Mouse (Mus musculus) natural killer cell, adult 2 months (primary cell): ENCODE measurements around the gene Xrcc5.

Experiments
- DNase-seq, 2 experiments: peaks; one replicate each; pipeline ENCODE4 v3.0.0; 2022; ENCODE audit warnings: low spot score in 2 of 2

Gene Xrcc5

DNA sequence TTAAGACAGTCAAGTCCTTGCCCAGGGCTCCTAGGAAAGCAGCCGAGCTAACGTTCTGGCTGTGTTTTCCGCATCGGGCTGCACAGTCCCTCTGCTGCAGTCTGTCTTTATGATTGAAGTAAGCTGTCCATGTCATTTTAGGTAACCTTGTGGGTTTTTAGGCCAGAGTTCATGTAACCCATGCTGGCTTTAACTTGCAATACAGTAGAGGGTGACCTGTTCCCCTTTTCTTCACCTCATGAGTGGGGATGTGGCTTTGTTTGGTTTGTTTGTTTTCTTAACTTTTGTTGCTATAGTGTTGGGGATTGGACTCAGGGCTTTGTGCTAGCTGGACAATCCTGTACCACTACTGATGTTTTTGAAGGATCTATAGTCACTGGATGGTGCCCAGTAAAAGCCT, 83.2 kb downstream of the Xrcc5 start:
- no peak for DNase-seq

DNA sequence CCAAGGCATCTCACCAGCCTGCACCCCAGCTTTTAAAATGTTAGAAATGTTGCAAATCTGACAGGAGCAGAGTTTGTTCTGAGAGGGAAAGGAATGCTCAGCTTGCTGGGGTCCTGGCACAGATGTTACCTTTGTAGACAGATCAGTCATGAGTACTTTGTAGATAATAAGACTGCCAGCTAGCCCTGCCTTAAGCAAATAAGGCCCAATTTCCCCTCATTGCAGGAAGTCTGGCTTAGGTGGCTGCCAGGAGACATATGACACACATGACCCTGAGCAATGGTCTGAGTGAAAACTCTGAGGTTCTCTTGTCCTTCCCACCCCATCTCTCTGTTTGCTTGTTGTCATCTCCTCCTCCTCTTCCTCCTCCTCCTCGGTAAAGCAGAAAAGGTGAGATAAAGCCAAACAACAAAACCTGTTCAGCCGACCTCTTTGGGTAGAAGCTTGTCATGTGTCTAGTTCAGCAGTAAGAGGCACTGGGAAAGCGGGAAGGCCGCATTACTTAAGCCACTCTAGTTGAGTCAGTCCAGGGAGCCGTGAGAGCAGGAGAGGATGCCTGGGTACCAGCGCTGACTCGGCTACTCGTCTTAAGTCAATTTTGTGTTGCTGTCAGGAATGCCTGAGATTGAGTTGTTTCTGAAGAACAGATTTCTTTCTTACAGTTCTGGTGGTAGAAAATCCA, 92.6 kb downstream of the Xrcc5 start:
- DNase-seq: no peak

DNA sequence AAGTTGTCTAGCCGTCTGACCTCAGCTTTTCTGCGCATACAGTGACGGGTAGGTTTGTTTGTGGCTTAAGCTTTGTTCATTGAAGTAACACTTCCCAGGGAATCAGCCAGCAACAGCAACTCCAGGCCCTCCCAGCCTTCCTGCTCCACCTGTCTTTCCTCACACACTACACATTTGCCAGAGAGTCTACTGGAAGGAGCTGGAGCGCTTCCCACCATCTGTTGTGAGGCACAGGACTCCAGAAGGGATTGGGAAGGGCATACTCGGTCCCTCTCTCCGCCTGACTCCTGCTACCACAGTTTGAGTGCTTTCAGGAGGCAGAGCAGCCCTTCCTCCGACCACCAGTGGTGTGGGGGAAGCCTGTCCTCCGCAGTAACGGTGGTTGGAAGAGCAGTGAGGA, 93.4 kb downstream of the Xrcc5 start:
- DNase-seq: no peak

DNA sequence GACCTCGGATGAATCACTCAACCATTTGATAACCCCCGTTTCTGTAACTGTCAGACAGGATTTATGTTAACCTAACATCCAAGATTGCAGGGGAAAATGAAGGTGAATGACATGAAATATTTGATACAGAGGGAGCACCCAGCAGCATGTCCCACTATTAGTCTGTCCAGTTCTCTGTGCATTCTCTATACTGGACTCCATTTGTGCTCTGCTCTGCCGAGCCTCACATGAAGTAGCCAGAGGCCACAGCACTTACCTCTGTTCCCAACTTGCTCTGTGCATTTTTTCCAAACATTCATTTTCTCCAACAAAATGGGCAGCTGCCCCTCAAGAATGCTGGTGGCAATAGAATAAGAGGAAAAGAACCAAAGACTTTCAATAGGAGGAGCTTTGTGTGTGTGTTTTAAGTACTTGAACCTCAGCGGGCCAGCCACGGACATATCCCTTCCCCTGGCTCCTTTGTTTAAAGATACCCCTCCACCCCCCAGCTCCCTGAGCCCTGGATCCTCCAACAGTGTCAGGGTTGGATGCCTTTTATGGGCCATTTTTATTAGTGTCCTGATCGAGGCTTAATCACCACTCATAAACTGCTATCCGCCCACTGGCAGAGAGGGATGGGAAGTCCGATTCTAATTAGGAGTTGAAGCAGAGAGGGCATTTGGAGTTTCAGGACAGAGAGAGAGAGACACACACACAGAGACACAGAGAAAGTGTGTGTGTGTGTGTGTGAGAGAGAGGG, 94.3 kb downstream of the Xrcc5 start:
- DNase-seq: no peak

DNA sequence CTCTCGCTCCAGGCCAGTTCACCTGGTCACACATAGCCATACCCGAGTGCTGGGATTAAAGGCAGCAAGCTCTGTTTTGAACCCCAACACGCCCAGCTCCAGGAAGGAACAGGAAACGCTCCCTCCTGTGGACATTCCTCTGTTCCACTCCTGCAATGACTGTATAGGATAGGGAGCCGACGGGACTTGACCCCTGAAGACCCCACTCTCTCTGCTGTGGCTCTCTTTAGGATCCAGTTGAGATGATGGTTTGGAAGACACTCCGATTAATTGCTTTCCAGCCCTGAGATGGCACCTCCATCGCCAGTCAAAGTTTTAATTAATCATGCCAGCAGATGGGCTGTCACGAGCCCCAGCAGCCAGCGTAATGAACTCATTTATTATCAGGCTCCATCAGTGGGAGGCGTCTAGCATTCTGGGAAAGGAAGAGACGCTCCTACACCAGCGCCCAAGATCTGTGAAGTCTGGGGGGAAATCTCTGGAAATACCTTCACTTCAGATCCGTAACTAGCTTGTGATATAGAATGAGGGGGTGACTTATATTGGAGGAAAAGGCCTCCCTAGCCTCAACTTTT, 99.4 kb downstream of the Xrcc5 start:
- DNase-seq: no peak

DNA sequence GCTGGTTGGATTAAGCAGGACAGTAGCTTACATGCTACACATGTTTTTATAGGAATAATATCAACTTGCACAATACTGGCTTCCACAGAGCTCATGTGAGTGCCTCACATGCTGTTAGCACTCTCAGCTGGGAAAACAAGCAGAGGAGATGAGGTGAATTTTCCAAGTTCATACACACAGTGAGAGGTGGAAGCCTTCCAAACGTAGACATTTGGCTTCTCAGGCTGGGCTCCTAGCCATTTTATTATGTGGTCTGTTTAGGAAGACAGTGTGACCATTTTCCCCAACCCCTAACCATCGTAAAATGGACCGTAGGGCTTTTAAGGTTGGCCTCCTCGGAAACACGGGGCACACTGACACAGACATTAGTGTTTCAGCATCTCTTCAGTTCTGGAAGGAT, 102.7 kb downstream of the Xrcc5 start:
- DNase-seq: no peak

DNA sequence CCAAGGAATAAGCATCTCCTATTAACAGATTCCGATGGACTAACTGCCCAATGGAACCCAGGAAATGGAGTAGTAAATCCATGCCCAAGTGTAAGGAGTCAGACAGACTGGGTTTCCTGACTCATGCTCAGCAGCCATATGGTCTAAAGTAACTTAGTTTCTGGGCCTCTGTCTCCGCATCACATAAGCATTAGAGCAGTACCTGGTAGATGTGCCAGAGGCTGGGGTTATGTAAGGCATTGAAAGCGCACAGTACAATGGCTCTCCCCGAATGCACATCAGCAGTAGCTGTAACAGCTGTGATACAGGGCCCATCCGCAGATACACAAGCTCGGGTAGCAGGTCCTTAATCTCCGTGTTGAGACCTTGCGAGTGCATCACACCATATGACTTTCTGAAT, 103.9 kb downstream of the Xrcc5 start:
- DNase-seq: no peak

DNA sequence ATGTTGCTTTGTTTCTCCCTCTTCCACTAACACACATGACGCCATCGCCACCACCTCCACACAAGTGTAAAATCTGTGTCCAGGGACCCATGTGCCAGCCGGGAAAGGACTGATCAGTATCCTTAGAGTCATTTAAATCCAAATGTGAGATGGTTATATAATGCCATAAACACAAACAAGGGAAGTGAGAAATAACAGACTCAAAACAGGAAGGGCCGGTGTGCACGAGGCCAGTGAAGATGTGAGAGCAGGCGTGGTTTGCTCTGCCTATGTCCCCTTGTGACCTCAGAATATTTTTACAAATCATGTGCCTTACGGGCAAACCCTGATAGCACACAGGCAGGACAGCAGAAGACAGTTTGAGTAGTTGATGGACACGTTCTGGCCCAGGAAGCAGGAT, 106.0 kb downstream of the Xrcc5 start:
- no peak for DNase-seq

DNA sequence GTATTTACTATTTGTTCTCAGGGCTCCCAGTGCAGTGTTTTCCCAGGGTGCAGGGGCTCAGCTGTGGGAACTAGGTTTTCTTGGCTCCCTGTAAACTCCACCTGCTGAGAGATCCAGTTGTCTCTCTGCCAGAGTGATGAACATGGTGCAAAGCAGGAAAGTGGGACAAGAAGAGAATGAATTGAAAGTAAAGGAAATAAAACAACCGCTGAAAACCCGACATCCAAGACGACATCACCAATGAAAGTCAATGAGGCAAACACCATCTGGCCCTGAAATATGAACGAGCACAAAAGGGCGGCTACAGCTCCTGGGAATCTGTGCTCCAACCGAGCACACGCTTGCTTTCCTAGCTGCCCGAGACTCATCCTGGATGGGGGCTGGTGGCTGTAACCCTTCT, 106.9 kb downstream of the Xrcc5 start:
- DNase-seq: no peak

DNA sequence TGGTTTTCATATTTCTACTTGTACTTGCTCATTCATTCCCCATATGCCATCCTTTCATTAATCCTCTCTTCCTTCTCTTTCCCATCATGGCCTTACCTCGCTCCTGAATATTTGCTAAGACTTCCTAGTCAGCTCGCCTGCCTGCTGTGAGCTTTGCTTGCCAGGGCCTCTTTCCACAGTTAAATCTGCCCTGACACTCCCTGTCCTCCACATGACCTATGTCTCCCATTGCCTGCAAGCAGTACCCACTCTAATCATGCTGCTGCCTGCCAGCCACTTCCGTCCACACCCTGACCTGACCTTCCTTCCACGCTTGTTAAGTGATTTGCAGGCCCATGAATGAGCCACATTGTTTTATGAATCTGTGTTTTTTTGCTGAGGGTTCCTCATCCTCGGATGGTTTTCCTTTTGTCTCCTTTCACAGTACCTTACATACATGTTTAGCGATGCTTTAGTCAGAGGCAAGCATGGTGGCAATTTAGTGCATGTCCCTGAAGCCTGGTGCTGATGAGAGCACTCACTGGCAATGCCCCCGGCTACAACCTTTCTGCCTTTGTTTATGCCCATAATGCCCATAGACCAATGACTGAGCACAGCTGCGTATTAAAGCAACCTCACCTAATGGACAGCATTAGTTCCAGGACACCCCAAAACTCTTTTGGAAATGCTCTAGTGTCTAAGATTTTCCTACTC, 107.5 kb downstream of the Xrcc5 start:
- no peak for DNase-seq

DNA sequence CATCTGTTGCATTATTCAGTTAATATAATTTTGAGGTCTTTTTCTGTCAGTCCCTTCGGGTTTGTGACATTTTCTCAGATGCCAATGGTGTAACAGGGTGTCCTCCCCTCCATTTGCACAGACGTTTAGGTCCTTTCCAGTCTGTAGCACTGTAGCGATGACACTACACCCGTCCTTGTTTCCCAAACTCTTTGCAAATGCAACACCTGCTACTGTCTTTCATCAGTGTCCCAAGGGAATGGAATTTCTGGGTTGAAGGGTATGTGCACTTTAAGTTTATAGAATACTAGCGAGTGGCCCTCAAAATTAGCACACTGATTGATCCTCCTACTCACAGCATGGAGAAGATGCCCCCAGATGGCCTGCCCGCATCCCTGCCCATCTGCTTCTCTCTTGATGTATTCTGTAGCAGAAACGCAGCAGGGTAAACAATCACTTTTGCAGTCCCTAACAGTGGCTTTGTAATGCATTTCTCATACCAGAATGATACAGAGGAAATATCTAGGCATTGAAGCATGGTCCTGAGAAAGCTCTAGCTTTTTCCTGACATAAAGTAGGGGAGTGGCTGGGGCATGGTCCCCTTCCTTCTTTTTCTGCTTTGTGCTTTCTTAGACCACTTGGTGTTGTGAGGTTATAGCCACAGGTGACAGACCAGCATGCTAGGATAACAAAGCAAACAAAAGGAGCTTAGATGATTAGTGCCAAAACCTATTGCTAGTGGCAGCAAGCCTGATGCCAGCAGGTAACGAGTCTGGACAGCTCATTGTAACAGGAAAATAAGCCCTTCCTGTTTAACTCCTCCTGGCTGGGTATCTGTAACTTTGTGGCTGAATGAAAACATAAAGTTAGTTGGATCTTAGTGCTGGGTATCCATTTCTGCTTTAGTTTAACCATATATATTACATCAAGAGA, 111.8 kb downstream of the Xrcc5 start:
- no peak for DNase-seq

DNA sequence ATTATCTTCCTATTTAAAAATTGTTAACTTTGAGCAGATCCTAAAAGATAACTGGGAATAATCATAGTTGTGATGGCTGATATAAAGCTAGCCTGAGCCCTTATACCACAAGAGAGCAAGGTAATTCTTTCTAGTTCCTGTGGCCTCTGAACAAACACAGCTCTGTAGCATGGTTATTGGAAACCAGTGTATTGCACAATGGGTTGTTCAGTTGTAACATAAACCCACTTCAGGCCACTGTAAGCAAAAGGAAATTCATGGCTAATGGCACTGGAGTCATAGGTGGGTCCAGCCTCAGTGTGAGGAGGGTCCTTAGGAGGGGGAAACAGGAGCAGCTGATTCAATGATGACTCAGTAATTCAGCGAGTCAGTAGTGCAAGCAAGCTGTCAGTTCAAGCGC, 113.0 kb downstream of the Xrcc5 start:
- DNase-seq: no peak

DNA sequence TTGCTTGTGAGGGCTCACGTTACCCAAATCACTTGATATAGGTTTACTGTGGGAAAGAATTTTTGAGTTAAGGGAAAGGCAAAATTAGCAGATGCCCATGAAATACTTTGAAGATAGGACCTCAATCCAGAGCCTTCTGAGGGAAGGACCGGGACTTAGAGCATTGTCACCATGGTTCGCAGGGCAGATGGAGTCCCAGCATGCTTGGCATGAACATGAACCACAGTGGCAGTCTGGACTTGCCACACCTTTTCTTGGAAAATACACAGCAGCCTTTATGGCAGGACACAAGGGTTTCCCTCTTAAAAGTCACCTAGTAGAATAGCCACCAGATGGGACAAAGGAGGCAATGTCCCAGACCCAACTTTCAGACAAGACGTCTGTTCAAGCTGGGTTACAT, 114.9 kb downstream of the Xrcc5 start:
- no peak for DNase-seq

DNA sequence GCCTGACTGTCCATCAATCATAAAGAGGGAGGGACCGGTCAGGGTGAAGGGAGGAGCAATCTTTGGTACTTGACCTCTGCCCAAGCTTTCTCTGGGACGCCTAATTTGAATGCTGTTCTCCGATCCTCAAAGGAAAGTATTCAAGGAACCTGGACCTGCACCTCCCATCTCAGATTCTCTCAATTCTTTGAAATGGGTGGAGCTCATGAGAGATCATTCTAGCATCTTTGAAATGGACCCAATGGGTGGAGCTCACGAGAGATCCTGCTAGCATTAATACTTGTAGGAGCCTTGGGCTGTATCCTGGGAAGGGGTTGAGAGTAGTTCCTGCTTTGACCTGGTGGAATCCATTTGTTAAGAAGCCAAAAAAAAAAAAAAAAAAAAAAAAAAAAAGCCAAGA, 119.2 kb downstream of the Xrcc5 start:
- no peak for DNase-seq

DNA sequence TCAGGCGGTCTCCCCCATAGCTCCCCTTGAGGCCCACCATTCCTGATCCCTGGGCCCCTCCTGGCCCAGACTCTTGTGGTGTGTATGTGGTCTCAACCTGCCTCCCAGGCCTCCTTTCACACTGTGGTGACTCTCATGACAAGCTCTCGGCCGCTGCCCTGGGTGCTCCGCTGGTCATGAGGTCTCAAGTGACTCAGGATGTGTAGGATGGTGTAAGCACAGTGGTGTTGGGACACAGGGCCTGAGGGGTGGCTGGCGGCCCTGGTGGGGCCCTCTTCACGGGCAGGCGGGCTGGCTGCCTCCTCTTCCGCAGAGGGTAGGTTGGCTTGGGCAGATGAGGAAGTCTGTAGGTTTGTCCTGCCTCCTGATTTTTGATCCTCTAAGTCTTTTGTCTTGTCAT, 121.3 kb downstream of the Xrcc5 start:
- DNase-seq: peak in 1 of 2 experiments; percentile 11

DNA sequence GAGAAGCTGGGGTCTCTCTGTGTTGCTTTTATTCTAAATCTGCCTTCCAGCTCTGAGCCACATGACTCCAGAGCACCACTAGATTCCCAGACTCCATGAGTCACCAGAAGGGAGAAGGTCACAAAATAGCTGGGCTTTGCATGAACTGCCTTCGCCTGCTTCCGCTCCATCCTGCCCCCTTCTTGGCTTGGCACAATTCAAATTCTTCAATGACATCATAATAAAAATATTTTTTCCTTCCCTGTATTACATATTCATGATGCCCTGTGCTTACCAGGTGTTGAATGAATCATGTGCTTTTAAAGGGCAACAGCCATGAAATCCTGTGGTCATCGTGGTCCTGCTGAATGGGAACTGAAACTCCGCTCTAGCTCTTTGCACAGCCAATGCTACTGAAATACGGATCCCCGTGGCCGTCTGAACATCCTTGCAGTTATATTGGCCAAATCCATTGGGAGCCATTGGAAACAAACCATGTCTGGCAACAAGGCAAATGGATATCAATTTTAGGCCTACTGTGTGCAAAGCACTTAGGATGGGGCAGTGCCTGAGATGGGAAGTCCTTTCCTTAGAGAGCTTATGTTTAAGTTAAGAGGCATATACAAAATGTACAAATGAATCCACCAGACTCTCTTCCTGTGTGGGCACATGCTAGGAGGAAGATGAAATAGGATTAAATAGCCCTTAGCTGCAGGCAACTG, 122.0 kb downstream of the Xrcc5 start:
- peak in 1 of 2 experiments; percentile 27 for DNase-seq

DNA sequence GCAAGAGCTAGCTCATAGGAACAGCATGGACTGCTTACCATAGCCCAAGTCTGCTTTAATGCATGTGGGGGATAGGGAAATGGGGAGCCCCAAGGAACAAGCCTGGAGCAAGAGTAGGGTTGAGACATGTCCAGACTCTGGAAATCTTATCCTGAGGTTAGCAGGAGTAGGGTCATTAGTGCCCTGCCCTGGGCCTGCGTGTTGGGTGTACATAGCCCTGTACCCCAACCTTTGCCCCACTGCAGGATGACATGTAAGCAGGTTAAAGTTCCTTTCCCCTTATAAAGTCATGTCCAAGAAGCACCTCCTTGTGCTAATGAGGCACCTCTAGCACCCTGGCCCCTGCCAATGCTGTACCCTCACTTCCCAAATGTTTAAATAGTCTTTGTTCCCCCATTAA, 125.4 kb downstream of the Xrcc5 start:
- no peak for DNase-seq

DNA sequence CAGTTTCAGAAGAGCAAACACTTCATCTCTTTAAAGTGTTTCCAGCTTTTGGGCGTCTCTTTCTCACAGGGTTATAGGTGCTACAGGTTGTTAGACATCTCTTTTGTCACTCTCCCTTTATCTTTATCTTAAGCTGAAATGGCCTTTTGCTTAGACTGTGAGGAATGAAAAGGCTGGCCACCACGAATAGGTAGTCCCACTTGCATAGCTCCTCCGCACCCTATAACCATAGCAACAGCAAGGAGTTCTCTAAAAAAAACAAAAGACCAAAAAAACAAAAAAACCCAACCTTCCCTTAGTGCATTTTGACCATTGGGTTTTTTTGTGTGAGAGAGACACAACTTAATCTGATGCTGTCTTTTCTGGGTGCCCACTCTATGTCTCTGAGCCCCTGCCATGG, 127.3 kb downstream of the Xrcc5 start:
- DNase-seq: no peak

DNA sequence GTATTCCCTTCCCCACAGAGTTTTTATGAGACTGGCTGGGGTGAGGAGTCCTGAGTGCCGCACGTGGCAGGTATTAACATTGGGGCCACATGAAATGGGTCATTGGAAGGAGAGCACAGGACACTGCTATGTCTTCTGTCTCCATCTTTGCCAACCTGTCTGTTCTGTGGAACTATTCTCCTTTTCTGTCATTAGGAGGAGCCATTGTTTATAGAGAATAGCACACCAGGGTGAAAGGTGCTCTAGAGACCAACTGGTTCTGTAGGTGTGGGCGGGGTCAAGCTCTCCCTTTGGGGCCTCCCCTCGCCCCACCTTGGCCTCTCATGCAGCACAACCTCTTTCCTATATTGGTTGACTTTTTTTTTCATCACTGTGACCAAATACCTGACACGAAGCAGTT, 129.7 kb downstream of the Xrcc5 start:
- DNase-seq: no peak

DNA sequence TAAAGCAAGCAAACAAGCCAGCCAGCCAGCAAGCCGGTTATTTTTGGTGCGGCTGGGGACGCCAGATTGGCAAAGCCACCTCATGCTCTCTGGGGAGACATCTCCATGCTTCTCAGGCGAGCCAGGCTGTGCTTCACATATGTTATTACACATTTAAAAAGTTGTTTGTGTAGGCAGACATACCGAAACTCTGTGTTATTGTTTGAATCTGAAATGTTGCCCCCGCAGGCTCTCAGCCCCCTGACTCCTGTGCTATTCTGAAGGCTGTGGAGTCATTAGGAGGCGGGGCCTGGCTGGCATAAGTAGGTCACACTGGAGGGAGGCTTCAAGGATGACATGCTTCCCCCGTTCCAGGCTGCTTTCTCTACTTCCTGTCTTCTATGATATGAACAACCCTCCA, 131.9 kb downstream of the Xrcc5 start:
- DNase-seq: no peak

DNA sequence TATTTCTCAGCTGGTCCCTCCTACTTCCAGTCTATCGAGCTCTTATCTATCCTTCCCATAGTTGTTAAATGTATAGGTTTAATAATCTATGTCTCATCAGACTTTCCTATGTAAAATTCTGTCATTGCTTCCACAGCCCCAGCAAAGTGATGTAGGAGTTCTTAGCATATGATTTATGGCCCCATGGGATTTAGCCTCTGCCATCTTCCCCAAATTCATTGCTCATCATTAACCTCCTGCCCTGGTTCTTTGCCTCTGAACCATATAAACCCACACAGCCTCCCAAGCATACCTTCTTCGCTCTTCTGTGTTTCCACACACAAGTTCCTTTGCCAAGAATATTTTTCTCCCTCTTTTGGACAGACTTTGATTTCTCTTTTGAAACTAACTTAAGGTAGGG, 135.5 kb downstream of the Xrcc5 start:
- DNase-seq: no peak
